Mouse (Mus musculus) hindbrain, embryonic 12.5 days (tissue): ENCODE results near the gene Rad23b. TPM values are rescaled to one million over a fixed set of nuclear protein-coding genes. Genes with fewer than 3 reads are reported as not detected.
A peak's percentile ranks its signal among the peaks of the same experiment; 100 is the strongest.
"Not testable (repeated sequence)": the region's sequence is repeated elsewhere in the genome, so short reads cannot be mapped to it uniquely, and the experiment has no call there.

Experiments
- ATAC-seq: fragments of 200-750 bp; cut with Nextera tagmentation; 2 replicates; pipeline ENCODE4 v1.8.0; 2017; ENCODE audit warnings: moderate TSS enrichment; ENCODE audit not compliant: low FRiP score
- H3K27ac ChIP-seq: fragments of 300-500 bp; sonication (generic); 2 replicates; pipeline ENCODE4 v1.5.1; 2016; ENCODE audit warnings: mild to moderate bottlenecking
- H3K27me3 ChIP-seq: fragments of 300-500 bp; sonication (generic); 2 replicates; pipeline ENCODE4 v1.6.1; 2016; ENCODE audit warnings: mild to moderate bottlenecking
- H3K36me3 ChIP-seq: fragments of 300-500 bp; sonication (generic); 2 replicates; pipeline ENCODE4 v1.6.1; 2016; ENCODE audit warnings: mild to moderate bottlenecking
- H3K4me1 ChIP-seq: fragments of 300-500 bp; sonication (generic); 2 replicates; pipeline ENCODE4 v1.6.1; 2016
- H3K4me2 ChIP-seq: fragments of 300-500 bp; sonication (generic); replicated peaks from 2 replicates; pipeline ENCODE4 v1.6.1; 2016; ENCODE audit warnings: mild to moderate bottlenecking
- H3K4me3 ChIP-seq: fragments of 300-500 bp; sonication (generic); 2 replicates; pipeline ENCODE4 v1.5.1; 2016; ENCODE audit warnings: mild to moderate bottlenecking
- H3K9ac ChIP-seq: fragments of 300-500 bp; sonication (generic); 2 replicates; pipeline ENCODE4 v1.6.1; 2016; ENCODE audit warnings: mild to moderate bottlenecking, moderate library complexity
- H3K9me3 ChIP-seq: fragments of 300-500 bp; sonication (generic); replicated peaks from 2 replicates; pipeline ENCODE4 v1.6.1; 2016; ENCODE audit warnings: mild to moderate bottlenecking
- WGBS: fragments of 180-500 bp; shearing (Covaris S2); methylation state at CpG from one replicate; pipeline ENCODE4 v1.1.7; 2016; 5-methylcytosine and 5-hydroxymethylcytosine counted together
- polyA plus RNA-seq: library from polyadenylated mRNA; unstranded; fragments of >200 nt; fragmentation: Nextera tagmentation; extraction: Ambion mirVana; gene quantifications from 2 replicates; pipeline ENCODE4 v1.2.1, GENCODE M21; 2016

Gene Rad23b
- polyA plus RNA-seq = 101 and 114 TPM in 2 replicates

- Histone ChIP-seq H3K36me3 (no peaks in the 10 kb centered on the region), H3K27me3 (no peaks in the 10 kb centered on the region), H3K4me3 (peak within 1 kb of the TSS; percentile 93), H3K4me2 (peak within 1 kb of the TSS; percentile 73), H3K4me1 (peaks cover 20% of the 10 kb centered on the region), H3K9ac (peak within 1 kb of the TSS; percentile 93), H3K9me3 (no peaks in the 10 kb centered on the region), H3K27ac (peak within 1 kb of the TSS; percentile 93)
- ATAC-seq = peak; percentile 99
- under 1% methylated on average over 70 of the region's 77 CpGs for WGBS
These were observed at the start of gene Rad23b for GRCm38 (mm10) chr4:55349452-55350218. Rad23b (plus strand) TSS chr4:55350043.

GRCm38 (mm10) chr4:55304121-55304520, 45.7 kb upstream of the Rad23b start:
- WGBS = 82% methylated on average over 5 of the region's 5 CpGs
- no peak for ATAC-seq
- no peak overlapping the region for H3K4me2 ChIP-seq

GRCm38 (mm10) chr4:55306636-55307035, 43.2 kb upstream of the Rad23b start:
- H3K27me3 ChIP-seq = no peaks in the 10 kb centered on the region
- H3K4me3 ChIP-seq = no peak overlapping the region
- WGBS = 70% methylated on average over 4 of the region's 4 CpGs
- H3K4me1 ChIP-seq = no peaks in the 10 kb centered on the region
- no peak for ATAC-seq
- H3K9ac ChIP-seq = no peak overlapping the region
- peaks cover 14% of the 10 kb centered on the region for H3K9me3 ChIP-seq
- H3K27ac ChIP-seq = no peak overlapping the region
- H3K36me3 ChIP-seq = no peaks in the 10 kb centered on the region
- no peak overlapping the region for H3K4me2 ChIP-seq

More at GRCm38 (mm10) chr4:55304121-55304520, 45.7 kb upstream of the Rad23b start:
- Histone ChIP-seq H3K27me3 (no peaks in the 10 kb centered on the region), H3K36me3 (no peaks in the 10 kb centered on the region), H3K4me3 (no peak overlapping the region), H3K9me3 (peaks cover 14% of the 10 kb centered on the region), H3K4me1 (no peaks in the 10 kb centered on the region), H3K9ac (no peak overlapping the region), H3K27ac (no peak overlapping the region)

- Histone ChIP-seq H3K4me1 (no peaks in the 10 kb centered on the region), H3K27ac (no peak overlapping the region), H3K27me3 (no peaks in the 10 kb centered on the region), H3K9ac (no peak overlapping the region), H3K4me2 (no peak overlapping the region), H3K9me3 (no peaks in the 10 kb centered on the region), H3K36me3 (no peaks in the 10 kb centered on the region), H3K4me3 (no peak overlapping the region)
- ATAC-seq = no peak
- WGBS = 45% methylated on average over 4 of the region's 4 CpGs
These were observed 33.1 kb upstream of the Rad23b start for GRCm38 (mm10) chr4:55316726-55317125.

GRCm38 (mm10) chr4:55318350-55318749, 31.5 kb upstream of the Rad23b start:
- H3K27me3 ChIP-seq, H3K4me2 ChIP-seq, H3K9me3 ChIP-seq, H3K9ac ChIP-seq, H3K4me1 ChIP-seq, H3K27ac ChIP-seq, H3K4me3 ChIP-seq, H3K36me3 ChIP-seq, ATAC-seq: not testable (repeated sequence)
- WGBS = 97% methylated on average over 9 of the region's 9 CpGs

GRCm38 (mm10) chr4:55325786-55326518, 23.9 kb upstream of the Rad23b start:
- no peaks in the 10 kb centered on the region for H3K27me3 ChIP-seq
- H3K27ac ChIP-seq = no peak overlapping the region
- no peaks in the 10 kb centered on the region for H3K9me3 ChIP-seq
- ATAC-seq = no peak
- no peak overlapping the region for H3K4me3 ChIP-seq
- H3K36me3 ChIP-seq = no peaks in the 10 kb centered on the region
- no peaks in the 10 kb centered on the region for H3K4me1 ChIP-seq
- WGBS = 68% methylated on average over 4 of the region's 4 CpGs
- no peak overlapping the region for H3K9ac ChIP-seq
- H3K4me2 ChIP-seq = no peak overlapping the region

DNA sequence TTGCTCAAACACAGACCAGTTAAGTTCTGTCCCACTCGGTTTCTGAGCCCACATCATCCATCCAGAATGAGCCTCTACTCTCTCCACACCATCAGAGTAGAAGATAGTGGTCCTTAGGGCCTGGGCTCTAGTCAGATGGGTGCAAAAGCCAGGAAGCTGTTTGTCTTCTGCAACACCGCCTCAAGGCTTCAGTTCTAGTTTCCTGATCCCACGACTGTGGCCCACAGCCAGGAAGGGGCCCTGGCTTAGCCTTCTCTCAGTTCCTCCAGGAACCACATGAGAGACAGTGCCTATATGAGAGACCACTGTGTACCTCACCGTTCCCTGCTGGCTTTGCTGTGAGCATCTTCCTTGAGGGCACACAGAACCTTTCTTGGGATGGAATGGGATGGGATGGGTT, 22.3 kb upstream of the Rad23b start:
- Histone ChIP-seq H3K27ac (no peak overlapping the region), H3K4me2 (no peak overlapping the region), H3K9ac (no peak overlapping the region), H3K4me1 (no peaks in the 10 kb centered on the region), H3K9me3 (no peaks in the 10 kb centered on the region), H3K27me3 (no peaks in the 10 kb centered on the region), H3K4me3 (no peak overlapping the region), H3K36me3 (no peaks in the 10 kb centered on the region)
- 79% methylated on average over 4 of the region's 4 CpGs for WGBS
- ATAC-seq = no peak

DNA sequence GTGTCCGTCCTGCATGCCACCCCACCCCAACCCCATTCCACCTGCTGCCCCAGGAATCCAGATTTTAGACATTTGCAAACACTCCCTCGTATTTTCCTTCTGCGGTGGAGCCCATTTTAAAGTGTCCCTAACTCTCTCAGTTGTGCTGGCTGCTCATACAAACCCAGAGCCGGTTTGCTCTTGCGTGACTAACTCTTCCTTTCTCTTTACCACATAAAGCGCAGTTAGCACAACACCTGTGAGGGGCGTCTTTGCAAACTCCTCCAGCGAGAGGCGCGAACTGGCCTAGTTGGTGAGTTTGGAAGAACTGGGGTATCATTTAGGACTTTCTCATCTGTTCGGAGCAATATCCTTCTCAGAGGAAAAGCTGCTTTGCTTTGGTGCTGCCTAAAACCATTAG, 21.4 kb upstream of the Rad23b start:
- Histone ChIP-seq H3K36me3 (no peaks in the 10 kb centered on the region), H3K27ac (no peak overlapping the region), H3K27me3 (no peaks in the 10 kb centered on the region), H3K4me1 (no peaks in the 10 kb centered on the region), H3K9me3 (no peaks in the 10 kb centered on the region), H3K4me2 (no peak overlapping the region), H3K4me3 (no peak overlapping the region), H3K9ac (no peak overlapping the region)
- no peak for ATAC-seq
- WGBS = 91% methylated on average over 11 of the region's 11 CpGs

GRCm38 (mm10) chr4:55328928-55329327, 20.9 kb upstream of the Rad23b start:
- H3K4me3 ChIP-seq, H3K27me3 ChIP-seq, H3K27ac ChIP-seq, H3K9me3 ChIP-seq, ATAC-seq, H3K36me3 ChIP-seq, H3K4me2 ChIP-seq, H3K9ac ChIP-seq, H3K4me1 ChIP-seq: not testable (repeated sequence)
- 92% methylated on average over 6 of the region's 7 CpGs for WGBS

GRCm38 (mm10) chr4:55329621-55330346, 20.1 kb upstream of the Rad23b start:
- Histone ChIP-seq H3K9ac (no peak overlapping the region), H3K27me3 (no peaks in the 10 kb centered on the region), H3K9me3 (no peaks in the 10 kb centered on the region), H3K4me1 (no peaks in the 10 kb centered on the region), H3K27ac (no peak overlapping the region), H3K4me2 (no peak overlapping the region), H3K36me3 (no peaks in the 10 kb centered on the region), H3K4me3 (no peak overlapping the region)
- ATAC-seq = no peak
- 78% methylated on average over 8 of the region's 8 CpGs for whole genome bisulfite sequencing

- Histone ChIP-seq H3K27ac (no peak overlapping the region), H3K9ac (no peak overlapping the region), H3K9me3 (no peaks in the 10 kb centered on the region), H3K27me3 (no peaks in the 10 kb centered on the region), H3K4me3 (no peak overlapping the region), H3K36me3 (no peaks in the 10 kb centered on the region), H3K4me2 (no peak overlapping the region), H3K4me1 (no peaks in the 10 kb centered on the region)
- no peak for ATAC-seq
- WGBS = 71% methylated on average over 5 of the region's 5 CpGs
These were observed 14.6 kb upstream of the Rad23b start for GRCm38 (mm10) chr4:55335030-55335770.

GRCm38 (mm10) chr4:55338905-55339304, 10.9 kb upstream of the Rad23b start:
- no peaks in the 10 kb centered on the region for H3K4me1 ChIP-seq
- no peak overlapping the region for H3K4me3 ChIP-seq
- no peak for ATAC-seq
- H3K27me3 ChIP-seq = no peaks in the 10 kb centered on the region
- no peaks in the 10 kb centered on the region for H3K9me3 ChIP-seq
- H3K27ac ChIP-seq = no peak overlapping the region
- no peak overlapping the region for H3K9ac ChIP-seq
- no peak overlapping the region for H3K4me2 ChIP-seq
- no peaks in the 10 kb centered on the region for H3K36me3 ChIP-seq
- 77% methylated on average over 1 of the region's 1 CpGs for WGBS
